Mouse (Mus musculus): ENCODE data around the gene Stxbp1.
"Not testable (repeated sequence)": the region's sequence is repeated elsewhere in the genome, so short reads cannot be mapped to it uniquely, and the experiment has no call there.

The Stxbp1 gene

GRCm38 (mm10) chr2:32874070-32874469 lies 27.0 kb upstream of the Stxbp1 start:
- DNase-seq (ENCODE audit: low read depth, low spot score): no peak

GRCm38 (mm10) chr2:32870275-32871100 lies 23.4 kb upstream of the Stxbp1 start:
- no peak for DNase-seq (ENCODE audit: low read depth, low spot score)

GRCm38 (mm10) chr2:32869721-32870274 lies 22.8 kb upstream of the Stxbp1 start:
- no peak for DNase-seq (ENCODE audit: low read depth, low spot score)

GRCm38 (mm10) chr2:32867354-32867753 lies 20.3 kb upstream of the Stxbp1 start:
- DNase-seq (ENCODE audit: low read depth, low spot score): no peak

GRCm38 (mm10) chr2:32864755-32865154 lies 17.7 kb upstream of the Stxbp1 start:
- DNase-seq (ENCODE audit: low read depth, low spot score): no peak

GRCm38 (mm10) chr2:32863317-32863716 lies 16.3 kb upstream of the Stxbp1 start:
- no peak for DNase-seq (ENCODE audit: low read depth, low spot score)

- DNase-seq (ENCODE audit: low read depth, low spot score): no peak
Measured at GRCm38 (mm10) chr2:32860799-32861198, 13.8 kb upstream of the Stxbp1 start.

- peak; percentile 49 for DNase-seq (ENCODE audit: low read depth, low spot score)
Measured at GRCm38 (mm10) chr2:32859622-32860012, 12.6 kb upstream of the Stxbp1 start.

GRCm38 (mm10) chr2:32859010-32859621 lies 12.1 kb upstream of the Stxbp1 start:
- no peak for DNase-seq (ENCODE audit: low read depth, low spot score)

- peak; percentile 91 for DNase-seq (ENCODE audit: low read depth, low spot score)
Measured at GRCm38 (mm10) chr2:32857584-32857983, 10.5 kb upstream of the Stxbp1 start.

- DNase-seq (ENCODE audit: low read depth, low spot score): no peak
Measured at GRCm38 (mm10) chr2:32855790-32856465, 8.9 kb upstream of the Stxbp1 start.

GRCm38 (mm10) chr2:32855046-32855785 lies 8.2 kb upstream of the Stxbp1 start:
- DNase-seq (ENCODE audit: low read depth, low spot score): no peak

- peak; percentile 80 for DNase-seq (ENCODE audit: low read depth, low spot score)
Measured at GRCm38 (mm10) chr2:32854206-32854605, 7.2 kb upstream of the Stxbp1 start.

GRCm38 (mm10) chr2:32853716-32854115 lies 6.7 kb upstream of the Stxbp1 start:
- DNase-seq (ENCODE audit: low read depth, low spot score): not testable (repeated sequence)

- DNase-seq (ENCODE audit: low read depth, low spot score): no peak
Measured at GRCm38 (mm10) chr2:32852156-32852555, 5.1 kb upstream of the Stxbp1 start.

GRCm38 (mm10) chr2:32847468-32847821 lies 400 bp upstream of the Stxbp1 start:
- DNase-seq (ENCODE audit: low read depth, low spot score): no peak

GRCm38 (mm10) chr2:32846101-32846804 lies 792 bp downstream of the Stxbp1 start:
- DNase-seq (ENCODE audit: low read depth, low spot score): peak; percentile 44

- DNase-seq (ENCODE audit: low read depth, low spot score): no peak
Measured at GRCm38 (mm10) chr2:32845572-32846100, 1.4 kb downstream of the Stxbp1 start.

- no peak for DNase-seq (ENCODE audit: low read depth, low spot score)
Measured at GRCm38 (mm10) chr2:32842558-32842957, 4.5 kb downstream of the Stxbp1 start.

- no peak for DNase-seq (ENCODE audit: low read depth, low spot score)
Measured at GRCm38 (mm10) chr2:32841099-32841498, 5.9 kb downstream of the Stxbp1 start.

GRCm38 (mm10) chr2:32839261-32839660 lies 7.8 kb downstream of the Stxbp1 start:
- no peak for DNase-seq (ENCODE audit: low read depth, low spot score)

All from skeletal muscle tissue, adult 2 months (tissue).